Mouse (Mus musculus) hindbrain, embryonic 10.5 days (tissue): Measurements from ENCODE around the gene Shb. TPM values are rescaled to one million over a fixed set of nuclear protein-coding genes. Genes with fewer than 3 reads are reported as not detected.

ENCODE experiments used
- DNase-seq: peaks from one replicate; pipeline ENCODE4 v3.0.0-alpha.2; 2017; ENCODE audit warnings: low spot score
- H3K27ac ChIP-seq: fragments of 300-500 bp; sonication (generic); 2 replicates; pipeline ENCODE4 v1.5.1; 2016; ENCODE audit warnings: mild to moderate bottlenecking, moderate library complexity
- H3K27me3 ChIP-seq: fragments of 300-500 bp; sonication (generic); 2 replicates; pipeline ENCODE4 v1.6.1; 2016; ENCODE audit warnings: mild to moderate bottlenecking; ENCODE audit not compliant: poor library complexity, insufficient read depth, severe bottlenecking
- H3K36me3 ChIP-seq: fragments of 300-500 bp; sonication (generic); 2 replicates; pipeline ENCODE4 v1.6.1; 2016; ENCODE audit warnings: mild to moderate bottlenecking, moderate library complexity
- H3K4me1 ChIP-seq: fragments of 300-500 bp; sonication (generic); replicated peaks from 2 replicates; pipeline ENCODE4 v1.6.1; 2016; ENCODE audit warnings: mild to moderate bottlenecking
- H3K4me3 ChIP-seq: fragments of 300-500 bp; sonication (generic); 2 replicates; pipeline ENCODE4 v1.5.1; 2016; ENCODE audit warnings: mild to moderate bottlenecking, moderate library complexity
- H3K9me3 ChIP-seq: fragments of 300-500 bp; sonication (generic); 2 replicates; pipeline ENCODE4 v1.6.1; 2016; ENCODE audit warnings: mild to moderate bottlenecking, moderate library complexity
- WGBS: fragments of 180-500 bp; shearing (Covaris S2); methylation state at CpG from one replicate; pipeline ENCODE4 v1.1.7; 2016; 5-methylcytosine and 5-hydroxymethylcytosine counted together
- polyA plus RNA-seq: library from polyadenylated mRNA; unstranded; fragments of >200 nt; fragmentation: Nextera tagmentation; extraction: Ambion mirVana; gene quantifications from 2 replicates; pipeline ENCODE4 v1.2.1, GENCODE M21; 2016

Shb gene
- polyA plus RNA-seq, 1 experiment from 2014 or later: 3.7 TPM

DNA sequence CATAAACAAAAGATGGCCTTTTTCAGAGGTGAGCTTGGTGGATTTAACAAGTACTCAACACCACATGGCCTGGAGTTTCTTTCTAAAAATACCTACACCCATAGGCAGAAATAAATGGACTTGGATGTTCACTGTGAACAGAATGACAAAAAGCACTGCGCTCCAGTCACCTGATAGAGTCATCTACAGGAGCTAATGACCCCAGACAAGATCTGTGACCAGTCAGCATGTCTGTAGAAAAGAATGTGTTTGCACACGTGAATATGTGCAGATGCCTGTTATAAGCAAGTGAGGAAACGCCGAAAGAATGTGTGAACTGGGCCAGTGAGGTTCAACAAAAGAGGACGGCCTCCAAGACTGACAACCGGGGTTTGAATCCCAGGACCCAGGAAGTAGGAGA is 63.2 kb downstream of the Shb start:
- WGBS: 72% methylated on average over 6 of the region's 6 CpGs
- no peaks in the 10 kb centered on the region for H3K27me3 ChIP-seq
- DNase-seq: no peak
- no peak overlapping the region for H3K4me3 ChIP-seq
- peaks cover 8% of the 10 kb centered on the region; the same call in 1 of the 2 replicates for H3K9me3 ChIP-seq
- H3K27ac ChIP-seq: no peak overlapping the region
- H3K36me3 ChIP-seq: 0 out of 2 replicates have a peak, but pooled peaks cover 8% of the 10 kb centered on the region
- H3K4me1 ChIP-seq: peaks cover 68% of the 10 kb centered on the region

DNA sequence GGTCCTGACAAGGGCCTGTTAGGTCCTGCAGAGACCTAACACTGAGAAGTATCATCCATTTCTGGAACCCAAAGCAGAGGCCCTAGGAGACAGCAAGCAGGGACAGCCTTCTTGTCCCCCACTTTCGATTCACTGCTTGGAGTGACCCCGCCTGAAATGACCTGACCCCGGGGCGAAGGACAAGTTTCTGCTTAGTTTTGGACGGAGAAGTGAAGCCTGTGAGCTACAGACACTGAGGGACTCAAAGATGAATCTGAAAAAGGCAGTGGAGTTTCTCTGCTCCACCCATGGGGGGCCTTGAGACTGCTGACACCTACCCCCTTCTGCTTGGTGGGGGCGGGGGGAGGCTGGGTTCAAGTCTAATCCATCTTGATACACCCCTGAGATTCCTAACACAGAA is 63.8 kb downstream of the Shb start:
- Histone ChIP-seq H3K27me3 (no peaks in the 10 kb centered on the region), H3K27ac (no peak overlapping the region), H3K9me3 (peaks cover 8% of the 10 kb centered on the region; the same call in 1 of the 2 replicates), H3K36me3 (0 out of 2 replicates have a peak, but pooled peaks cover 8% of the 10 kb centered on the region), H3K4me1 (peaks cover 62% of the 10 kb centered on the region), H3K4me3 (no peak overlapping the region)
- no peak for DNase-seq
- 74% methylated on average over 6 of the region's 6 CpGs for WGBS

DNA sequence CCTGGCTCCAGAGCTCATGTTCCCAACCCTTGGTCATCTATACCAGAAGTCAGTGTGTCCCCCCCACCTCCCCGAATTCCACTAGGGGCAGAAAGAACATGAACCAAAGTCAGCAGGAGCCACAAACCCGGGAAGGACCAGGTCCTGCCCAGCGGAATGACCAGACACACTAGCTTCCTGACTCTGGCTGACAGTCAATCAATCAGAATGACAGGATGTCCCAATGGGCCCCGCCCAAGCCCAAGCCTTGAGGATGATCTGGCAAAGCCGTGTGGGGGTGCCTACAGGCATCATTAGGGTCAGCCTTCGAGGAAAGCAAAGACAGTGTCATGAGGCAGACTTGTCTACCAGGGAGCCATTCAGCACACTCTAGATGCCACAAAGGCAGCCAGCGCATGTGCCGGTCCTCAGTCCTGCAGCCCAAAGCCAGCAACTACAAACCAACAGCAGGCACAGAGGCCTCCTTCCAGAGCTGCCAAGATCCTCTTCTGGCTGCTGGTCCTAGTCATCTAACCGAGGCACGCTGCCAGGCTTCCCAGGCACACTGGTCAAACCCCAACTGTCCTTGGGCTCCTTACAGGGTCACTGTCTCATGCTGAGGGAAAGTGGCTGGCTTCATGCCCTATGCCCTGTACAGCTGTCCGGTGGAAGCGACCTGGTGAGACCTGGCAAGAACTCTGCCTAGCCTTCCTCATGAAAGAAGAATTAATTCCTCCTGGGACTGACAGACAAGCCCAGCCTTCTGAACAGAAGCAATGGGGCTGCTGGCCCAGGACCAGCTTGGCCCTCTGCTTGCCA is 65.0 kb downstream of the Shb start:
- Histone ChIP-seq H3K27me3 (no peaks in the 10 kb centered on the region; the same call in 1 of the 2 replicates), H3K4me1 (peaks cover 53% of the 10 kb centered on the region), H3K27ac (0 out of 2 replicates have a peak overlapping the region, but pooled peaks have one; percentile 12), H3K9me3 (peaks cover 8% of the 10 kb centered on the region; the same call in 1 of the 2 replicates), H3K4me3 (no peak overlapping the region), H3K36me3 (0 out of 2 replicates have a peak, but pooled peaks cover 8% of the 10 kb centered on the region)
- 79% methylated on average over 12 of the region's 12 CpGs for WGBS
- no peak for DNase-seq

DNA sequence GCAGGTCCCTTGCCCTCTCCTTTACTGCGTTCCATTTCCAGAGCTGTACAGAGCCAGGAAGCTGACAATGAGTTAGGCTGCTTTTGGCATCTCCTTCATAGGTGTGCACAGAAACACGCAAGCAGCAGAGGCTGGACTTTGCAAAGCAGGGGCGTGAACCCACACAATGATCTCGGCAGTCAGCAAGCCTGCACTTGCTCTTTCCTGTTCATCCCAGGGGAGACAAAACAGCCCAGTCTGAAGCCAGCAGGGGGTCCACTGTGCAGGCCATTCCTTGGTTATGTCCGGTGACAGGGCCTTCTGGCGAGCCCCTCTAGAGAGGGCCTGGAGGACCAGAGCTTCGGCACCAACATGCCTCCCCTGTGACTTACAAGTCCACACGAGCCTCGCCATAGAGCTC is 67.3 kb downstream of the Shb start:
- WGBS: 71% methylated on average over 9 of the region's 9 CpGs
- Histone ChIP-seq H3K4me3 (no peak overlapping the region), H3K27me3 (no peaks in the 10 kb centered on the region; the same call in 1 of the 2 replicates), H3K9me3 (no peaks in the 10 kb centered on the region), H3K27ac (no peak overlapping the region), H3K4me1 (peaks cover 56% of the 10 kb centered on the region), H3K36me3 (no peaks in the 10 kb centered on the region)
- no peak for DNase-seq

DNA sequence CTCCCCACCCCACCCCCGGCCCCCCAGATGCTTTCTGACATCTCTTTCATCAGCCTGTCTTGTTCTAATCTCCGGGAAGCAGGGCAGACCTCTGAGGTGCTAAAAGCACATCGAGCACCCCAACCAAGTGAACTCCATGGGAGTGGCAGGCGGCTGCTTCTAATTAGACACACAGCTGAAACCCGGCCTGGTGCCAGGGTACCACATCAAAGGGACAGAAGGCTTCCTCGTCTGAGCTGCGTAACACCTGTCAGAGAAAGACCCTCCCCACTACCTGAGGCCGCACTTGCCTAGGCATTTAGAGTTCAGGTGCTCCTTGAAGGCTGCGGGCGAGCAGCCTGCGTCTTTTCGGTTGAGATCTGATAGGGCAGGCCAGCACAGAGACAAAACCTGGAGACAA is 67.7 kb downstream of the Shb start:
- Histone ChIP-seq H3K9me3 (no peaks in the 10 kb centered on the region), H3K4me1 (peaks cover 60% of the 10 kb centered on the region), H3K4me3 (no peak overlapping the region), H3K27me3 (no peaks in the 10 kb centered on the region; the same call in 1 of the 2 replicates), H3K27ac (no peak overlapping the region), H3K36me3 (no peaks in the 10 kb centered on the region)
- DNase-seq: no peak
- 76% methylated on average over 12 of the region's 12 CpGs for WGBS

DNA sequence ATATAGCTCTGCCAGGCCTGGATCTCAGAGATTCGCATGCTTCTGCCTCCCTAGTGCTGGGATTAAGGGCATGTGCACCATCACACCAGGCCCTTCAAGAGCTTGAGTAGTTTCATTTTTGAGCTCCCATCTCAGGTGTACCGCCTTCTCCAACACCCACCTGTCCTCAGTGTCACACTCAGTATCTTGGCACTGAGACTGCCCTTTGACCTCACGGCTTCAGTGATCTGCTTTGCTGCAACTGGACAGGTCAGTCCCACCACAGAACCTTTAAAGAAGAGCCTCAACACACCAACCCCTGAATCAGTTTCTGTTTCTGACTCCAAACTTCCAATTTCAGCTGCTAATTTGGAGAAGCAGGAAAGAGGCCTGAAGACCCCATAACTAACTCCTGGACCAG is 68.1 kb downstream of the Shb start:
- no peaks in the 10 kb centered on the region for H3K9me3 ChIP-seq
- 96% methylated on average over 3 of the region's 3 CpGs for WGBS
- H3K27me3 ChIP-seq: no peaks in the 10 kb centered on the region; the same call in 1 of the 2 replicates
- no peaks in the 10 kb centered on the region for H3K36me3 ChIP-seq
- no peak overlapping the region for H3K27ac ChIP-seq
- H3K4me3 ChIP-seq: no peak overlapping the region
- DNase-seq: no peak
- H3K4me1 ChIP-seq: peaks cover 61% of the 10 kb centered on the region

DNA sequence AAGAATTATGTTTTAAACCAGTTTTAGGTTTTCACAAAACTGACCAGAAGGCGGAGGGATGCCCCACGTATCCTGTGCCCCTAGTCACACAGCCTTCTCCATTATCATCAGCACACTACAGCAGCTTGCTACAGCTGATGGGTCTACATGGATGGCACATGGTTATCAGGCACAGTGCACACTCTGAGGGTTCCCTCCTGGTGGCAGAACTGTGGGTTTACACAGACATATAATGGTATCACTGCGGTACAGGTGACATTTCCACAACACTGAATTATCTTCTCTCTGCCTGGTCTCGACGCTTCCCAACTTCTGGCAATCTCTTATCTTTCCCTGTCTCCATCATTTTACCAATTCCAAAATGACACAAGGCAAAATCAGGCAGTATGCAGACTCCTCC is 69.6 kb downstream of the Shb start:
- peaks cover 54% of the 10 kb centered on the region for H3K4me1 ChIP-seq
- WGBS: 95% methylated on average over 5 of the region's 5 CpGs
- no peak for DNase-seq

DNA sequence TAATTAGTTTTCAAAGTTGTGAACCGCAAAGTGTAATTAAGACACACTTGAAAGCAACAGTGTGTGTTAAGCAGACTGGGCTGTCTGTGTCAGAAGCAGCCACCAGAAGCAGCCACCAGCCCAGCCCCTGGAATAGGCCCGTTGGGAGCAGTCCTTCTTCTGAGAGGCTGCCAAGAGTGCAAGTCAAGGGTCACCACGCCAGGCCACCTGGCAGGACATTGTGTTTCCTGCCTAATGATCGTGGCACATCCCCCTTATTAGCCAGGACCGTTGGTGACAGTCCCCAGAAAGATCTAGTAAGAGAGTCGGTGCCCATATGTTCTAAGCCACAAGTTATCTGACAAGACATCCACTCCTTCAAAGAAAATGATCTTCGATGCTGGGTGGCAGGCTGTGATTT is 70.6 kb downstream of the Shb start:
- Histone ChIP-seq H3K4me3 (no peak overlapping the region), H3K4me1 (peaks cover 44% of the 10 kb centered on the region), H3K27ac (no peak overlapping the region), H3K36me3 (peaks cover 14% of the 10 kb centered on the region), H3K9me3 (no peaks in the 10 kb centered on the region), H3K27me3 (no peaks in the 10 kb centered on the region; the same call in 1 of the 2 replicates)
- WGBS: 33% methylated on average over 7 of the region's 7 CpGs
- DNase-seq: no peak

More for the DNA sequence above, 69.6 kb downstream of the Shb start:
- Histone ChIP-seq H3K4me3 (no peak overlapping the region), H3K9me3 (no peaks in the 10 kb centered on the region), H3K27me3 (no peaks in the 10 kb centered on the region; the same call in 1 of the 2 replicates), H3K36me3 (peaks cover 5% of the 10 kb centered on the region; the same call in 1 of the 2 replicates), H3K27ac (no peak overlapping the region)

DNA sequence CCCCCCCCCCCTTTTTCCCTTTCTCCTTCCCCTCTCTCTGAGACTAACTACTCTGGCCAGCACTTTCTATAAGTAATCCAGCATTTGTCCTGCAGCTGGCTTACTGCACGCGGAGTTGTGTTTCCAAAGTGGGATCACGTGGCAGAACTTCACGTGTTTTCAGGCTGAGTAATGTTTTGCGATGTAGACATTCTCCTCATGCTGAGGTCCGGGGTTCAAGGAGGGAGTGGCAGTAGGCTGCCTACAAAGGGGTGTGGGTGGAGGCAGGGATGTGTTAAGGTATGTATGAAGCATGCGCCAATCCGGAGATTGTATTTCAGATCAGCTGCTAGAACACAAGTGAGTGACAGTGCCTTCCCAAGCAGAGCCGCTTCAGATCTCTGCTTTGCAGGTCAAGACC is 72.9 kb downstream of the Shb start:
- 74% methylated on average over 9 of the region's 9 CpGs for WGBS
- no peak overlapping the region for H3K27ac ChIP-seq

DNA sequence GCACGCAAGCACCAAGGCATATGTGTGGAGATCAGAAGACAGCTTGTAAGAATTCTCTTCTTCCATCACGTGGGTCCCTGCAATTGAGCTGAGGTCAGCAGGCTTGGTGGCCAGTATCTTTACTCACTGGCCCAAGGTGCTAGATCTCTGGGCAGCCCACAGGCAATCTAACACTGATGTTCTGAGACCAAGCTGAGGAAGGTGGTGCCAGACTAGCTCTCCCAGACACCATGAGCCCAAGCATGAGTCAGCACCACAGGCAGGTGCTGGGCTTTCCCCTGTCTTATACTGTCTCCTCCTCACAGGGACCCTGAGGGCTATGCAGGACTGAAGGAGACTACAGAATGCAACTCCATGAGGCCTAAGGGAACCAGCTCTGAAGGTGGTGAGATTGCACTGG is 74.7 kb downstream of the Shb start:
- H3K27ac ChIP-seq: no peak overlapping the region
- H3K4me1 ChIP-seq: peaks cover 49% of the 10 kb centered on the region

More for the DNA sequence above, 72.9 kb downstream of the Shb start:
- Histone ChIP-seq H3K27me3 (no peaks in the 10 kb centered on the region; the same call in 1 of the 2 replicates), H3K9me3 (no peaks in the 10 kb centered on the region), H3K4me3 (no peak overlapping the region), H3K36me3 (peaks cover 27% of the 10 kb centered on the region), H3K4me1 (peaks cover 33% of the 10 kb centered on the region)
- no peak for DNase-seq

DNA sequence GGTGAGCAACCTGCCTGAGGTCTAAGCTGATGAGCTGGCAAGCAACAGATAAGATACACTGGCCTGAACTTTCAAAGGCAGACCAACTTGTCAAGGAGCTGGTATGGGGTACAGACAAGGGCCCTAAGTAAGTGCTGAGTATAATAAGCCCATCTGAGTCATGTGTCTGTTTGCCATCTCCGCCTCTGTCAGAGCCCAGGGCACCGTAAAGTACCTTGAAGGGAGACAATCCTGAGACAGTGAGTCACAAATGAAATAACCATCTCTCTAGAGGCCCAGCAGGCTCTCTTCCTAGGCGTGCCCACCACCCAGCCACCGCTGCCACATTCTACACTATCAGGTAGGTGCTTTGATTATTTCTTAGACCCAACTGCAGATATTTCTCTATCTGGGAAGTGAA is 77.3 kb downstream of the Shb start:
- Histone ChIP-seq H3K27me3 (peaks cover 6% of the 10 kb centered on the region; the same call in 1 of the 2 replicates), H3K36me3 (peaks cover 27% of the 10 kb centered on the region), H3K4me1 (peaks cover 56% of the 10 kb centered on the region), H3K9me3 (no peaks in the 10 kb centered on the region), H3K4me3 (no peak overlapping the region), H3K27ac (no peak overlapping the region)
- 92% methylated on average over 4 of the region's 4 CpGs for WGBS
- DNase-seq: no peak

More for the DNA sequence above, 74.7 kb downstream of the Shb start:
- WGBS: 94% methylated on average over 2 of the region's 2 CpGs
- Histone ChIP-seq H3K4me3 (no peak overlapping the region), H3K36me3 (peaks cover 27% of the 10 kb centered on the region), H3K9me3 (no peaks in the 10 kb centered on the region), H3K27me3 (no peaks in the 10 kb centered on the region; the same call in 1 of the 2 replicates)
- DNase-seq: no peak

DNA sequence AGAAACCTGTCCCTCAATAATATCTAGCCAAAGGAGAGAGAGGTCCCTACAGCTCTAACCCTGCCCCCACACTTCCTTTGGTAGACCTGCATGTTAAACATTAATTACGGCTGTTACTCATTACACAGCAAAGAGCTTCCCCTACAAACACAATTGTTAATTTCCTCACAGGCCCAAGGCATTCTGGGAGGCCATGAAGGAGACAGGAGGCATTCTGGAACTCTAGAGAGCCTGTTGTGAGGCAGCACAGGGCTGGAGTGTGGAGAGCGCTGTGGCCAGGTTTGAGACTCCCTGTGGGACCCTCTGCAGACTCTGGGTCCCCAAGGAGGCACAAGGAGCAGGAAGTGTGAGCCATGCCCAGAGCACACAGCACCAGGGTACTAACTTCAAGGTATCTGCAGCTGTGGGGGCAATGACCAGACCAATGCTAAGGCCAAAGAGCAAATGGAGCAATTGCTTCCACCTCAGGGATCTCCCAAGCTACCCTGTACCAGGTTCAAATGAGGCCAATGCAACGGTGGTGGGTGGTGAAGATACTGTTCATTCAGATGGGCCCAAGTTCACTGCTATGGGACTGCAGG is 78.9 kb downstream of the Shb start:
- 72% methylated on average over 3 of the region's 3 CpGs for WGBS
- DNase-seq: no peak
- Histone ChIP-seq H3K36me3 (peaks cover 27% of the 10 kb centered on the region), H3K4me1 (peaks cover 53% of the 10 kb centered on the region), H3K27ac (peak overlapping the region; percentile 37; the same call in 1 of the 2 replicates), H3K27me3 (peaks cover 6% of the 10 kb centered on the region; the same call in 1 of the 2 replicates), H3K4me3 (no peak overlapping the region), H3K9me3 (no peaks in the 10 kb centered on the region)
